Mouse (Mus musculus): ENCODE data around the gene Dst. TPM values are rescaled to one million over a fixed set of nuclear protein-coding genes. Genes with fewer than 3 reads are reported as not detected.

Dst gene
- total RNA-seq, 2 experiments from 2014 or later = 291 to 304 TPM

DNA sequence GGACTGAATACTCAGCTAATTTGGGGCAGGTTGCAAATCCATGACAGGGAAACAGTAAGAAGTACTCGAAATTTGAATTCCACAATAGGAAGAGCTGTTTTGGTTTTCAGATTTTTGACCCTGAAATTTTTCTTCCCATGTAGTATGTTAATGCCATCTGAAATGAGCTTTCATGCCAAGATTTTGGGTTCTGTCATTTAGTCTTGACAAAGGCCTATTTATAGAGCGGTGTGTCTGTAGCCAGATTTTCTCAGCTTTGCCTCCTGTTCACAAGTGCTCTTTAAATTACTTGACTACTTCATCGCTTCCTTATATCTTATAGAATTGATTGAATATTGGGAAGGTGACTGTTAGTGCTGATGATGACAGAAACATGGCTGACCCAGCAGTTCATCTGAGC lies 27.9 kb downstream of the Dst start:
- Histone ChIP-seq H3K27ac (no peak overlapping the region), H3K4me3 (no peak overlapping the region)
- no peak for DNase-seq
- no peak for TF ChIP-seq CTCF (IDR thresholded peaks at IDR 0.05)
- intact Hi-C loops (cut with DNase I) = no loop called here

DNA sequence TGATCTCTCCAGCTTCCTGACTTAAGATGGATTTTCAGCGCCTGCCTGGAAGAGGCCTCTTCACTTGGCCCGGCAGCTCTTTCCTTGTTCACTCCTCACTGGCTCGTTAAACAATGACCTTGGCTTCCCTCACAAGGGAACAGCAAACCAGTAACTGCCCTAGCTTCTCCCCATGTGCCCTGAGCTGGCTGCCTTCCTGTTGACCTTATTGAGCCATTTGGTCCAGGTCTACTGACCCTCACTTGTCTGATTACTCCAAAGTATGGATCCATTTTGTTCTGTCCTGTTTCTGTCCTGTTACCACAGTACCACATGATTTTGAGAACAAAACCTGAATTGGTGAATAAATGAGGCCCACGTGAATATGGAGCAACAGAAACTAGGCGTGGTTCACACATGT lies 31.8 kb downstream of the Dst start:
- Histone ChIP-seq H3K4me3 (no peak overlapping the region), H3K27ac (no peak overlapping the region)
- DNase-seq = no peak
- no peak for TF ChIP-seq CTCF (IDR thresholded peaks at IDR 0.05)
- intact Hi-C loops (cut with DNase I) = no loop called here

DNA sequence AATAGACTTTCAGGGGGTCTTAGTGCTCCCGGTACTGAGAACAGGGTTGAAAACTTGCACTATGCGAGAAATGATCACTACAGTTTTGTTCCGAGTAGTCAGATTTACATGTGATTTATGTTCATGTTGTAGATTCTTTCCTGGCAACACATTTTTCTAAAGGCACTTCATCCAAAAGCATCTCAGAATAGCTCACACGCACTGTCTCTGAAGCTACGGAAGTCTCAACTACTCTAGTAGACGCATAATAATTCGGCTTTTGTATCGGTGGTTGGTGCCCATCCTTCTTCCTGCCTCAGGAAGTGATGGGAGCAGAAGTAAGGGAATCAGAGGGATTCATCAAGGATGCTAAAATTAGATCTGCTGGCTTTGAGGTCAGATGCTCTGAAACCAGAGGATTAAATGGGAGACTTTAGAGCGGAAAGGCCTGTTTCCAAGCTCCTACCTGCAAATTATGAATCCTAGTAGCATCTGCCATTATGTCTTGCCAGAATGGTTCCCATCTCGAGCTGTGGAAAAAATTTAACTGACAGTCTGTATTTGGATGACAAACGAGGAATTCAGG lies 32.4 kb downstream of the Dst start:
- Histone ChIP-seq H3K27ac (no peak overlapping the region), H3K4me3 (no peak overlapping the region)
- no peak for DNase-seq
- intact Hi-C loops (cut with DNase I) = no loop called here
- no peak for TF ChIP-seq CTCF (IDR thresholded peaks at IDR 0.05)

DNA sequence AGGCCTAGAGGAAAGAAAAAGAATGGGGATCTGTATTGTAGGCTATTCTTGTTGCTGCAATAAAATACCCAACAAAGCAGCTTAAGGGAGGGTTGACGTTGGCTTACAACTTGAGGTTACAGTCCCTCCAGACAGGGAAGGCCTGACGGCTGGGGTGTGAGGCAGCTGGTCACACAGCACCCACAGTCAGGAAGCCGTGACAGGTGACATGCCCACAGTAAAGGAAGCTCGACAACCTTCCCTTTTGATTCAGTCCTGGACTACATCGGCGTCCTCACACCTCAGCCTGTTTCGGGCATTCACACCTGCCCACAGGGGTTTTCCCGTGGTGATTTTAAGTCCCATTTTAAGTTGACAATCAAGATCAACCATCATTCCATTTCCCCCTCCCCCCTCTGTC lies 34.6 kb downstream of the Dst start:
- Histone ChIP-seq H3K27ac (no peak overlapping the region), H3K4me3 (no peak overlapping the region)
- no peak for TF ChIP-seq CTCF (IDR thresholded peaks at IDR 0.05)
- no peak for DNase-seq
- intact Hi-C loops (cut with DNase I) = no loop called here

DNA sequence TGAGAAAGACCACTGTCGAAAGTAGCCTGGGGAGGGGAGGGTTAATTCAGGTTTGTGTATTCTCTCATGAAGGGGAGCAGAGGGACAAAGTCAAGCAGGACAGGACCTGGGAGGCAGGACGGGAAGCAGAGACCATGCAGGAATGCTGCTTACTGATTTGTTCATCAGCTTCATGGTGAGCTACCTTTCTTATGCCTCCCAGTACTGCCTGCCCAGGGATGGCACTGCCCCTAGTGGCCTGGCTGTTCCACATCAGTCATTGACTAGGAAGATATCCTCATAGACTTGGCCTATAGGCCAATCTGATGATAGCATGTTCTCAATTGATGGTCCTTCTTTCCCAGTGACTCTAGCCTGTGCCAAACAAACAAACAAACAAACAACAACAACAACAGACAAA lies 35.9 kb downstream of the Dst start:
- no peak for DNase-seq
- intact Hi-C loops (cut with DNase I) = no loop called here
- TF ChIP-seq CTCF (IDR thresholded peaks at IDR 0.05) = no peak
- no peak overlapping the region for H3K4me3 ChIP-seq
- H3K27ac ChIP-seq = no peak overlapping the region

DNA sequence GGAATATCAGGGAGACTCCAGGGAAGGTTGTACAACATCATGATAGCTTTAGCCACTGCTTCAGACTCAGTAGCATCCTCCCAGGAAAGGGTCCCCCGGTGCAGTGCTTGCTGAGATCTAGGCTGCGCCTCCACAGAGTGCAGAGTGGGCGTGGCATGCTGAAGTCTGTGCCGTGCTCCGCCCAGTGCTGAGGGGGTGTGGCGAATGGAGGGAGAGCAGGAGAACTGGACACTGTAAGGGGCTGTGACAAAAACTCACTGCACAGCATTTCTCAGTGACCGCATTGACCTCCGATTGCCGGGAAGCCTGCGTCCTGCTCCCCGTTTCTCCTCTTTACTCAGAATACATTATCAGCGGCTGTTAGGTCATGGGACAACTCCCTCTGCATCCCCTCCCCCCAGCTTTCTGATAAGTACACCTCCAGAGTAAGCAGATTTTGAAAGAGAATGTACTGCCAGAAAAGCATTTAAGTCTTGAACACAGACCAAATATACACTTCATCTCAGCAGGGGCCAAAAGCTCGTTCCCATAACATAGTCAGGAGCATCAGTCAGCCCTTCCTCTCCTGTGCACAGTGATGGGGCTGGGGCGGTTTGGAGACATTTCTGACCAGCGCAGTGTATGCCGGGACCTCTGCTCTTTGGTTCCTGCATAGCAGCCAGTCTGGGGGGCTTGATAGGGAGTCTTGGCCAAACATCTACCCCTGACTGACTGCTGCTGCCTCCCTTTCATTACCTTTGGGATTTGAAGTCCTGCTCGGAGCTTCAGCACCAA lies 37.1 kb downstream of the Dst start:
- no peak overlapping the region for H3K27ac ChIP-seq
- peak; percentile 62 for DNase-seq
- intact Hi-C loops (cut with DNase I) = no loop called here
- no peak for TF ChIP-seq CTCF (IDR thresholded peaks at IDR 0.05)
- peak overlapping the region; percentile 49 for H3K4me3 ChIP-seq

DNA sequence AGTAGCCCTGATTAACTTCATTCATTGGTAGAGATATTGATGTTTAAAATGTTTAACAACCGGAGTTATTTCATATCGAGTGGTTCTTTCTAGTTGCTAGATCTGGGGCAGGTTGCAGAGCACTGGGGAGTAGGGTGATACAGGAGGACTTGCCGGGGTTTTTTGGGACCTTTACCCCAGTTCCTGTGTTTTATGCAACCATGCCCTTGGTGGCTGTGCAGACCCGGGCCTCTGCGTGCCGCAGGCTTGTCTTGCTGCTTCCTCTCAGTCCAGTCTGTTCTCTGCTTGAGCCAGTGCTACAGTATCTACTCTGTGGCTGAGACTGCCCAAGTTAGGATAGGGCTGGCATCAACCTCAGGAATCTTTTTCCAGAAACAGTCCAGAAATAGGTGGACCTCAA lies 37.7 kb downstream of the Dst start:
- no peak overlapping the region for H3K27ac ChIP-seq

DNA sequence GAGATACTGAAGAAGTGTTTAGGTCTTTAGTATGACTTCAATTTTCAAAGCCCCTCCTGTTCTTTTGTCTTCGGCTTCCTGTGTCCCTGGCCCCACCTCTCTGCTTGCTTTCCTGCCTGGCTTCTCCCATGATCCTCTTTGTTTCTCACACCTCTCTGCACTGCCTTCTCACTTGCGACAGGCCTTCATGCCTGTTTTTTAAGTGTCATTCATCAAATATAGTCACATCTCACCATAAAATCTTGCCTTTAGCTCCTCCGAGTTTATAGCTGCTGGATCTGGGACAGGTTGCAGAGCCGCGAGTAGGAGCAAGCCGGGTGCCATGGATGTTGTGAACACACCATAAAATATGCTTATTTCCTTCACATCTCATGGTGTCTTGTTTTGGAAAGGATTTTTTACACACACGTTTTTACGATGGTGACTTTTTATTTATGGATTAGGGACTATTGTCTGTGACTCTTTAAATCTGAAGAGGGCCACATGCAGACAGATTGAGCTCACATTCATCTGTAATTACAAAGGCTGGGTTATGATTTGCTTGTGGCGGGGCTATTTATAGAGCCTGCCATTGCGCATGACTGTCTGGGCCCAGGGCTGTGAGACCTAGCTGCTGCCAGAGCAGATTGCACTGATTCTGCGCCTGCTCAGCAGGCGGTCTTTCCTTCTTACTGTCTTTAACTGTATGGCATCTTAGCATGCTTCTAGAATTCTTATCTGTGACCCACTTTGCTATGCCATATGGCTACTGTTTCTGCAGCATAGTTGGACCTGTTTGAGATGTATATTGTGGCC lies 38.8 kb downstream of the Dst start:
- intact Hi-C loops (cut with DNase I) = no loop called here
- H3K4me3 ChIP-seq = no peak overlapping the region
- peak; percentile 36 for DNase-seq
- H3K27ac ChIP-seq = peak overlapping the region; percentile 4; the same call in 1 of the 2 replicates
- no peak for TF ChIP-seq CTCF (IDR thresholded peaks at IDR 0.05)

More for the DNA sequence above, 37.7 kb downstream of the Dst start:
- no peak for DNase-seq
- no peak for TF ChIP-seq CTCF (IDR thresholded peaks at IDR 0.05)
- intact Hi-C loops (cut with DNase I) = no loop called here
- no peak overlapping the region for H3K4me3 ChIP-seq

DNA sequence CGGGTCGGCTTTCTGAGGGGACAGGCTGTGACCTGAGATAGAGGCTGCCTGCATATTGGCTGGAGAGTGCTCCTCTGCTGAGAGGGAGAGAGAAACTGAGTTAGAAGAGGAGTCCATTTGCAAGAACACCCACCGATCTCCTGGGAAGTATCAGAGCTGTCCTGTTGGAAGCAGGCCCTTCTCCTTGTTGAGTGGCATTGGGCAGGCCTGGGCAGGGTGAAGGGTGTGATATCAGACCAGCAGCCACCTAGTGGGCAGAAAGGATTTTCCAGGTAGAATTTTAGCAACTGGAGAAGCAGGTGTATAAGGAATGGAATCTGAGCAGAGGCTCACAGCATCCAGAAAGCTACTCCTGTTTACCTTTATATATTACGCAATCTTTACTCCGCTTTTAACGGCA lies 39.8 kb downstream of the Dst start:
- intact Hi-C loops (cut with DNase I) = no loop called here
- Histone ChIP-seq H3K27ac (no peak overlapping the region), H3K4me3 (no peak overlapping the region)
- TF ChIP-seq CTCF (IDR thresholded peaks at IDR 0.05) = no peak
- no peak for DNase-seq

DNA sequence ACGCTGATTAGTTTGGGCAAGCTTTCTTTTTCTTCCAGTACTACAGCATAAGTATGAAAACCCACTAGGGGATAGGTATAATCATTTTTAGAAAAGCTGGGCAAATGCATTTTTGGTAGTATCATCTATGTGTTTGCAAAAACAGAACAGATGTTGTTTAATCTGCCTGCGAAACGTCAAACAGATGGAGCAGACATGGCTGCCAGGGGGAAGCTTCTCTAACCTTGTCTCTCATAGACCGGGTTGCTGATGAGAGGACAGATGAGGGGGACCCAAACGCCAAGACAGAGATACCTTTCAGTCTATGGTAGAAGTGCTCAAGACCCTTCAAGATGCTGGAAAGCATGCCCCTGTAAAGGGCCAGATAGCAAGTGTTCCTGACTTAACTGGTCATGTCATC lies 40.5 kb downstream of the Dst start:
- TF ChIP-seq CTCF (IDR thresholded peaks at IDR 0.05) = no peak
- intact Hi-C loops (cut with DNase I) = no loop called here
- DNase-seq = no peak
- no peak overlapping the region for H3K27ac ChIP-seq
- H3K4me3 ChIP-seq = no peak overlapping the region

DNA sequence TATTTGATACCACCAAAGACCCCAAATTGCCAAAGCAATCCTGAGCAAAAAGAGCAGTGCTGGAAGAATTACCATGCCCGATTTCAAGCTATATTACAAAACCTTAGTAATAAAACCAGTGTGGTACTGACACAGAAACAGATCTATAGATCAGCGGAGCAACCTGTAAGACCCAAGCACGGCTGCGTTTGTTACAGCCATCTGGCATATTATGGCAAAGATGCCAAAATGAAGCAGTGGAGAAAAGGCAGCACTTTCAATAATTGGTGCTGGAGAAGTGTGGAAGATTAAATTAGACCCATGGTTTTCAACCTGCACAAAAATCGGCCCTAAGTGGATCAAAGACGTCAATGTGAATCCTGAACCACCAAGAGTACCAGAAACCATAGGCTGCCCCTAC lies 47.6 kb downstream of the Dst start:
- H3K27ac ChIP-seq = no peak overlapping the region
- no peak for DNase-seq
- no peak for TF ChIP-seq CTCF (IDR thresholded peaks at IDR 0.05)
- intact Hi-C loops (cut with DNase I) = no loop called here
- no peak overlapping the region for H3K4me3 ChIP-seq

DNA sequence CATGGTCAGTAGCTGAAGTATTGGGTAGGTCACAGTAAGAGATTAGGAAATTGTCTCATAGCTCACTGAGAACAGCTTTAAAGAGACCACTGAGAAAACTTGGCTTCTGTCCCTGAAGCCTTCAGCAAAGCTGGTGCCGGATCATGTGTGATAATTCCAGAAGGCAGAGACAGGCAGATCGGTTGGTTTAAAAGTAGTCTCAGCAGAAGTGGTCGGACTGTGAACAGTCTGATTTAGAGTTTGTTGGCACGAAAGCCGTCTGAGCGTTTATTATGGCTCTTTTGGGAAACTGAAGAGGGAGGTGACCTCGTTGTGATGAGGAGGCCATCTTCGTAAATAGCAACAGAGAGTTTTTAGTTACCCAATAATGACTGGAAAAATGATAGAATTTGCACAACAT lies 52.4 kb downstream of the Dst start:
- no peak for DNase-seq
- Histone ChIP-seq H3K27ac (no peak overlapping the region), H3K4me3 (no peak overlapping the region)
- TF ChIP-seq CTCF (IDR thresholded peaks at IDR 0.05) = no peak
- intact Hi-C loops (cut with DNase I) = no loop called here

DNA sequence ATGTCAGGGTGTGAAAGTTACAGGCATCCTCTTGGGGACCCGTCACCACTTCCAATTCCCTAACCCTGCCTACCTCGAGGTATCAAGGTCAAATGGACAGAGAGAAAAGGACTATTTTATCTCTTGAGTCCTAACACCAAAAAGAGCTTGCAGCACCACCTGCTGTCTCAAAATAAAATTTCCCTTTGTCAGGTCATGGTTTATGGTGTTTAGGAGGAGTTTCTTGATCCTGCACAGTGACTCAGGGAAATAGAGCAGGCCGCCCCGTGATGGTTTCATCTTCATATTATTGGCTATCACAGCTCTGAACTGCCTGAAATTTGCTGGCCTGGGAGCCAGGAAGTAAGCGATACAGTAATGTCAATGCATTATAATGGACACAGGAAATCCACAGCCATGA lies 56.6 kb downstream of the Dst start:
- intact Hi-C loops (cut with DNase I) = loop anchor here (5.0 kb wide), 1 partner anchor 297 kb away; the partner anchor contains the start of gene Prim2
- Histone ChIP-seq H3K4me3 (no peak overlapping the region), H3K27ac (no peak overlapping the region)
- TF ChIP-seq CTCF (IDR thresholded peaks at IDR 0.05) = peak; percentile 65
- no peak for DNase-seq

All from gastrocnemius, adult 2 months (tissue).